Mouse (Mus musculus) embryo, embryonic 11 days (tissue): Measurements from ENCODE around the gene Rplp2.
"Not testable (repeated sequence)": the region's sequence is repeated elsewhere in the genome, so short reads cannot be mapped to it uniquely, and the experiment has no call there.

ENCODE experiments used
- DNase-seq: peaks from one replicate; pipeline ENCODE4 v3.0.0-alpha.2; 2015

Rplp2 gene

GRCm38 (mm10) chr7:141447110-141447991 lies at the start of gene Rplp2:
Rplp2 (plus strand) TSS chr7:141447370.
- peak; percentile 96 for DNase-seq

GRCm38 (mm10) chr7:141403305-141403704 lies 43.9 kb upstream of the Rplp2 start:
- peak; percentile 66 for DNase-seq

- no peak for DNase-seq
Observed at GRCm38 (mm10) chr7:141405466-141405865, 41.7 kb upstream of the Rplp2 start.

DNA sequence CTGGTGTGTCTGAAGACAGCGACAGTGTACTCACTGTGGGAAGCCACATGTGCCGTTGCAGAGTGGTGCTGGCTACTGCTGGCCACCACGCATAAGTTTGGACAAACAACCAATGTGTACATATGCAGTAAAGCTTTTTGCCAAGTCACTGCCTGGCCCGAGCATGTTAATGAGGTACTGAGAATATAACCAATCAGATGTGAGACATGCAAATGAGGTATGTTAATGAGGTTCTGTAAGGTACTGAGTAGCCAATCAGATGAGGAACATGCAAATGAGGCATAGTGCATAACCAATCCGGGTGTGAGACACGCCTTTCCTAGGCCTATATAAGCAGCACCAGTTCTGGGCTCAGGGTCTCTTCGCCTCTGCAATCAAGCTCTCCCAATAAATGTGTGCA lies 39.5 kb upstream of the Rplp2 start:
- DNase-seq = not testable (repeated sequence)

GRCm38 (mm10) chr7:141408833-141409232 lies 38.3 kb upstream of the Rplp2 start:
- DNase-seq = peak; percentile 91

- no peak for DNase-seq
Observed at GRCm38 (mm10) chr7:141410631-141411030, 36.5 kb upstream of the Rplp2 start.

DNA sequence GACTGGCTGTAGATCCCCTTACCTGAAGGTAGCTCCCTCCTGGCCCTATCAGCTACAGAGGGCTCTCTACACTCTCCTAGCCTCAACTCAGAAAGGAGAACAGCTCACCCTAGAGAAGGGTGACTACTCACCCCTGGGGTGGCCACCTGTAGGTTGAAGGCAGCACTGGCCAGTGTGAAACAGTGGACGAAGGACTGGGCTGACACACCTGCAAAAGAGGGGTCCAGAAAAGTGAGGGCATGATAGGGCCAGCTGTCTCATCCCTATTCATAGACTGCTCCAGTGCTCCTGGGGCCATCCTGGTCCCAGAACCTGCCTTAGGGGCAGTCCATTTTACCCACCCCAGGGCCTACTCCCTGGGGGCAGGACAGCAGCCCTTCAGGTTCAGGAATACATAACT lies 35.5 kb upstream of the Rplp2 start:
- DNase-seq = no peak

- DNase-seq = peak; percentile 35
Observed at GRCm38 (mm10) chr7:141413331-141413730, 33.8 kb upstream of the Rplp2 start.

- peak; percentile 99 for DNase-seq
Observed at GRCm38 (mm10) chr7:141413809-141414584, 33.2 kb upstream of the Rplp2 start, which contains the start of gene Gatd1. Gatd1 (minus strand) TSS chr7:141414136.

GRCm38 (mm10) chr7:141416144-141416841 lies 30.9 kb upstream of the Rplp2 start:
- no peak for DNase-seq

GRCm38 (mm10) chr7:141417731-141418681 lies 29.2 kb upstream of the Rplp2 start:
- DNase-seq = no peak

GRCm38 (mm10) chr7:141418970-141419369 lies 28.2 kb upstream of the Rplp2 start:
- no peak for DNase-seq

DNA sequence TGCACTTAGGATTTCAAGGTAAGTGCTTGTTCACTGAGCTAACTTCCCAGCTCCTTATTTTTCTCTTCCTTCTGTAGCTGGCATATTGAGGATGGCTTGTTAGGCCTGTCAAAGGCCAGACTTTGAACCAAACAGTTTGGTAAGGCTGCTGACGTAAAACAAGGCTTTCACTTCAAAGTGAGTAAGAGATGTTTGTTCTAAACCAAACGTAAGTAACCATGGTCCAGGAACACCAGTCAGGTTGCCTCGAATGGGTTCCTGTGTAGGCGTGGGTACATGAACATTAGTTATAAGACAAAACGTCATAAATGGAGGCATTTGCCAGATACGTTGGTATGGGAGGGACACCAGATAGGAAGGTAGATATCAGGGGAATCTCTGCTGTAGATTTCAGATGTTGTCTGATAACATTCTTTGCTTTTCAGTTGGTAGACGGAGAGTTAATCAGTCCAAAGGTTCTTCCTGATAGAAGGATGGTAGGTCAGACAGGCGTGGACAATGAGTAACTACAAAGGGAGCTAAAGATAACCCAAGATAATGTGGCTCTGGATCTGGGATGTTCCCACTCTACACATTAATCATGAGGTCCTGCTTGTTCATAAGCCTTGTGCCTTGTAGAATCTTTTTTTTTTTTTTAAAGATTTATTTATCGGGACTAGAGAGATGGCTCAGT lies 27.0 kb upstream of the Rplp2 start:
- DNase-seq = no peak

GRCm38 (mm10) chr7:141423811-141424210 lies 23.4 kb upstream of the Rplp2 start:
- DNase-seq = no peak

DNA sequence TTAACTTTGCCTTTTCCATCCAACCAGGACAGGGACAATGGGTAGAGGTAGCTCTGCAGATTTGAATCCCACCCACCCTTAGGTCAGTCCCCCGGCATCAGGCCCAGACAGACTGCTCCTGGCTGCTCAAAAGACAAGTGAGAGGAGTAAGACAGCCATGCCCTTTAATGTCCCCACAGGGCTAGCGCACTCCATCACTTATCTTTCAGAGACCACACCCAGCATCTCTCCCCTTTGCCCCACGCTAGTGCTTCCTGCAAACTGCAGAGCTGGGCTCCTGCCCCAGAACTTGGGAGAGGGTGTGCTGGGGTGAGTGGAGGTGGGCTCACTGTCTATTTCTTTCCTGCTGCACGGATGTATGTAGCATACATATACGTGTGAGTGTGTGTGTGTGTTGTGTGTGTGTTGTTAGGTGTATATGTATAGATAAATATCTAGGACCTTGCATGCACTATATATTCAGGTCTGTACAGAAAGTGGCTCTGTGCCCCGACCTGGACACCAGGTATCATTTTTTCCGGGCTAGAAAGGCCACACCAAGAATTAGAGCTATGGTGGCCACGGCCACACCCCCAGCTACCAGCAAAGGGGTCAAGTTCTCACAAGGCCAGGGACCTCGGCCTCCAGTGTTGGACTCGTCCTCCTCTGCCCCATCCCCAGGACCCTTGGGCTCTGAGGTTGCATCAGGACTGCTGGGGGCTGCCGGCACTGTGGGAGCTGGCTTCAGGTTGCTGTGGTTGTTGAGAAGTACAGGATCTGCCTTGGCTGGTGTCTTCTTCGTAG lies 20.0 kb upstream of the Rplp2 start:
- no peak for DNase-seq

DNA sequence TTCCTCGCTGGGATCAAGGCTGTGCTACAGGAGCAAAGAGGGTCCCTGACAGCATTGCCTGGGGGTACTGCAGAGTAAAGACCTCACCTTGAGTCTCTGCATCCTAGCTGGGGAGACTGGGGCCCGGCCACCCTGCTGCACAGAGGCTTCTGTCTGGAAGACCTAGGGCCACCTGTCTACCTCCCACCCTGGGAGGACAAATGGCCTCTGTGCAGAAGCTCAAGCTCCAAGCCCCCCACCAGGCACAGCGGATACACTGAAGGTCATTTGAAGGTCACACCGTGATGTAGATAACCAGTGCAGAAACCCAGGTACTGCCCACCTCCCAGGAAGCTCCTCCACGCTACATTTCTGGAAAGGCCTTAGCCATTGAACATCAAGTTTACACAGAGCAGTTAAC lies 18.5 kb upstream of the Rplp2 start:
- DNase-seq = no peak

GRCm38 (mm10) chr7:141429310-141429709 lies 17.9 kb upstream of the Rplp2 start, which contains the start of gene Cend1:
Cend1 (minus strand) TSS chr7:141429491.
- DNase-seq = peak; percentile 90

- DNase-seq = no peak
Observed at GRCm38 (mm10) chr7:141429840-141430584, 17.2 kb upstream of the Rplp2 start.

DNA sequence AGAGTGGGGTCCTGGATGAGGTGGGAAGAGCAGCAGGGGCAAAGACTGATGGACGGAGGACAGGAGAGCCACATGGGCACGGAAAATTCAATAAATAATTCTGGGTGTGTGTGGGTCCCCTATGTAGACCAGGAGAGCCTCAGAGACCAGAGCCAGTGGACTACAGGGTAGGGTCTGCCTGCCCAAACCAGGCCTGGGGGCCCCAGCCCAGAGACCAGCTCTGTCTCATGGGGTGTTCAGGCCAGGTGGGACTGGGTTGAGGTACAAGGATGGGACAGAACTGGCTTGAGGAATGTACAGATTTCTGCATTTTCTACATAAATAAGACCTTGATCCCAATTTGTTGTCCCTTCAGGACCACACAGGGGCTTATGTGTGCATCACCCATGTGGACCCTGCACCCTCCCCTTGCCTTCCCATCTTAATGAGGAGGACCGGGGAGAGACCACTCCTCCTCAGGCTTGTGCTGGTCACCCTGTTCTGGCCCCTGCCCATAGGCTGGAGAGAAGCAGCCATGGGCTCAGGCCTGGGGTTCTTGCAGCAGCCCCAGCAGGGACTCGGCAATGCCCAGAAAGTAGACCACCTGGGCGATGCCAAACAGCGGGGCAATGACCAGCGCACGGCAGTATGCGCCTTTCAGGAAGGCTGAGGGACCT lies 16.5 kb upstream of the Rplp2 start:
- DNase-seq = no peak
